Mouse (Mus musculus): ENCODE data around the gene Opn1sw. TPM values are rescaled to one million over a fixed set of nuclear protein-coding genes. Genes with fewer than 3 reads are reported as not detected.

Gene Opn1sw
- polyA plus RNA-seq (2012) = not detected in 2 replicates

GRCm38 (mm10) chr6:29388052-29388518 is at the start of gene Opn1sw:
Gene Opn1sw, minus strand, starts transcription at chr6:29388468.

DNA sequence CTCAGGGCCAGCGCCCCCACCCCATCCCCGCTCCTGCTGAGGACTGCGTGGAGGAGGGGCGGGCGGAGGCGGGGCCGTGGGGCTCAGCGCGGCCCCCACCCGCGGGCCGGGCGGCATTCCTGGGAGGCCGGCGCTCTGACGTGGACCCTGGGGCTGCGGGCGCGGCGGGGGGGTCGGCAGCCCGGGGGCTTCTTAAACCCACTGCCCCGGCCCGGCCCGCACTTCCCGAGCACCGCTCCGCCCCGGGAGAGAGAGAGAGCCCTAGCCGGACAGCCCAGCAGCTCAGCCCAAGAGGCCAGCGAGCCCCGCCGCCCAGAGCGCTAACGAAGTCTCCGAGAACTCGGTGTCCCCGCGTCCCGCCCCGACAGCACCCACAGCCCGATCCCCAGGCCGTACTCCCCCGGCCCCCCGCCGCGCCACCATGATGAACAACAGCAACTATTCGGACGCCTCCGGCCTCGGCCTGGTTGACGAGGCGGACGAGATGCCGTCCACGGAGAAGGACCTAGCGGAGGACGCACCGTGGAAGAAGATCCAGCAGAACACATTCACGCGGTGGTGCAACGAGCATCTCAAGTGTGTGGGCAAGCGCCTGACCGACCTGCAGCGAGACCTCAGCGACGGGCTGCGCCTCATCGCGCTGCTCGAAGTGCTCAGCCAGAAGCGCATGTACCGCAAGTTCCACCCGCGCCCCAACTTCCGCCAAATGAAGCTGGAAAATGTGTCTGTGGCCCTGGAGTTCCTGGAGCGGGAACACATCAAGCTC is 45.0 kb upstream of the Opn1sw start, which contains the start of gene Flnc:
Flnc (plus strand) TSS at position 219 of the 766 bp plus-strand sequence.

GRCm38 (mm10) chr6:29395910-29396713 is 7.8 kb upstream of the Opn1sw start, which contains the start of gene Ccdc136:
Gene Ccdc136, plus strand, starts transcription at chr6:29396309.

DNA sequence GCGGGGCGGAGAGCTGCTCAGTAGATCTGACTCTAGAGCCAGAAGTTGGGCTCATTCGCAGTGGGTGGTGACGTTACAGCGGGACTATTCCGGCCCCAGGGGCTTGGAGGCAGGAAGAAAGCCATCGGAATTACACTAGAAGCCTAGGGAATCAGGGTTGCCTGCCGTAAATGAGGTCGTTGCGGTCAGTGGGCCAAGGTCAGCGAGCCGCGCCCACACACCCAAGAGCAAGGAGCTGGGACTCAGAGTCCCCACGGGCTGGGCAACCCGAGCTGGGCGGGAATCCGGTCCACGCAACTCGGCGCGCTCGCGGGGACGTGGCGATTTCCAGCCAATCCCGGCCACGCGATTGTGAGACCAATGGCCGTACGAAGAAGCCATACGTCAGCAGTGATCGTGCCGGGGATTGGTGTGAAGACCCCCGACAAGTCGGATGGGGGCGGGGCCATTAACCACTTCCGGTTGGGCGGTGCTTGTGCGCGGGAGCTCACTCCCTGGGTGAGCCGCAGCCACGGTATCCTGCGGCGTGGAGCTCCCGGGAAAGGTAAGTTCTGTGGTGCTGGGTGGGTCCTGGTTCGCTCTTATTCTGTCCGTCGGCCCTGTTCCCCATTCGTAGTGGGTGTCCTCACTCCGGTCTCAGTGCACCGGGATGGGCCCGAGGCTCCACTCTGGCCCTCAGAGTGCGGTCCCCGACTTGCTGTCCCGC is 40.5 kb downstream of the Opn1sw start, which contains the start of gene Calu:
Calu (plus strand) TSS at position 405 of the 706 bp plus-strand sequence.

Other genes starting within 250 kb of the Opn1sw start
- gene Rbm28, start 223.5 kb downstream of the Opn1sw start, polyA plus RNA-seq (2012) = 19.6 and 26.9 TPM in 2 replicates
- gene Prrt4, start 208.9 kb downstream of the Opn1sw start, polyA plus RNA-seq (2012) = 0.06 TPM in 1 of 2 replicates, not detected in the other
- 351 and 398 TPM in 2 replicates for gene Impdh1, start 172.1 kb downstream of the Opn1sw start, polyA plus RNA-seq (2012)
- 34.8 and 35.3 TPM in 2 replicates for gene Hilpda, start 116.0 kb downstream of the Opn1sw start, polyA plus RNA-seq (2012)
- gene Fam71f2, start 108.9 kb downstream of the Opn1sw start, polyA plus RNA-seq (2012) = 0.15 and 0.23 TPM in 2 replicates
- not detected in 2 replicates for gene Fam71f1, start 69.3 kb downstream of the Opn1sw start, polyA plus RNA-seq (2012)
- gene Calu, start 40.4 kb downstream of the Opn1sw start, polyA plus RNA-seq (2012) = 37.9 and 39.2 TPM in 2 replicates
- 0.03 and 0.10 TPM in 2 replicates for gene Ccdc136, start 7.8 kb upstream of the Opn1sw start, polyA plus RNA-seq (2012)
- gene Flnc, start 44.8 kb upstream of the Opn1sw start, polyA plus RNA-seq (2012) = under 0.01 and 0.02 TPM in 2 replicates
- gene Atp6v1f, start 79.2 kb upstream of the Opn1sw start, polyA plus RNA-seq (2012) = 245 and 259 TPM in 2 replicates
- 0.53 and 0.63 TPM in 2 replicates for gene Atp6v1fnb, start 83.0 kb upstream of the Opn1sw start, polyA plus RNA-seq (2012)
- 0.22 and 0.30 TPM in 2 replicates for gene Kcp, start 119.5 kb upstream of the Opn1sw start, polyA plus RNA-seq (2012)
- 43.9 and 61.6 TPM in 2 replicates for gene Irf5, start 138.2 kb upstream of the Opn1sw start, polyA plus RNA-seq (2012)
- gene Tnpo3, start 221.4 kb upstream of the Opn1sw start, polyA plus RNA-seq (2012) = 28.2 and 43.1 TPM in 2 replicates

Measured in megakaryocyte-erythroid progenitor cell, adult 5 weeks (primary cell).